Mouse (Mus musculus) limb, embryonic 11.5 days (tissue): Measurements from ENCODE around the gene Ibtk. TPM values are rescaled to one million over a fixed set of nuclear protein-coding genes. Genes with fewer than 3 reads are reported as not detected.

ENCODE experiments used
- ATAC-seq: fragments of 200-750 bp; cut with Nextera tagmentation; 2 replicates; pipeline ENCODE4 v1.8.0; 2017; ENCODE audit warnings: low read depth; ENCODE audit not compliant: insufficient number of reproducible peaks, low FRiP score, low TSS enrichment
- DNase-seq: peaks from one replicate; pipeline ENCODE4 v3.0.0-alpha.2; 2015; ENCODE audit warnings: low spot score
- H3K27ac ChIP-seq: fragments of 300-500 bp; sonication (generic); replicated peaks from 2 replicates; pipeline ENCODE4 v1.5.1; 2014; ENCODE audit warnings: low read depth, mild to moderate bottlenecking, low read length
- H3K27me3 ChIP-seq: fragments of 300-500 bp; sonication (generic); 2 replicates; pipeline ENCODE4 v1.6.1; 2014; ENCODE audit warnings: mild to moderate bottlenecking, low read length, mixed read lengths; ENCODE audit not compliant: control insufficient read depth, insufficient read depth
- H3K36me3 ChIP-seq: fragments of 300-500 bp; sonication (generic); 2 replicates; pipeline ENCODE4 v1.6.1; 2014; ENCODE audit warnings: mild to moderate bottlenecking, low read length, moderate library complexity, mixed read lengths; ENCODE audit not compliant: control insufficient read depth, insufficient read depth
- H3K4me1 ChIP-seq: fragments of 300-500 bp; sonication (generic); 2 replicates; pipeline ENCODE4 v1.6.1; 2014; ENCODE audit warnings: low read length, mixed read lengths; ENCODE audit not compliant: control insufficient read depth, insufficient read depth
- H3K4me2 ChIP-seq: fragments of 300-500 bp; sonication (generic); 2 replicates; pipeline ENCODE4 v1.6.1; 2014; ENCODE audit warnings: low read depth, mild to moderate bottlenecking, moderate library complexity; ENCODE audit not compliant: severe bottlenecking
- H3K4me3 ChIP-seq: fragments of 300-500 bp; sonication (generic); 2 replicates; pipeline ENCODE4 v1.5.1; 2014; ENCODE audit warnings: low read depth, low read length
- H3K9ac ChIP-seq: fragments of 300-500 bp; sonication (generic); 2 replicates; pipeline ENCODE4 v1.6.1; 2014; ENCODE audit warnings: mild to moderate bottlenecking, low read length
- H3K9me3 ChIP-seq: fragments of 300-500 bp; sonication (generic); 2 replicates; pipeline ENCODE4 v1.6.1; 2016; ENCODE audit warnings: low read length; ENCODE audit not compliant: control insufficient read depth
- WGBS: fragments of 180-500 bp; shearing (Covaris S2); extraction: QIAGEN DNeasy Blood & Tissue Kit; methylation state at CpG from one replicate; pipeline ENCODE4 v1.1.7; 2014; 5-methylcytosine and 5-hydroxymethylcytosine counted together
- polyA plus RNA-seq: library from polyadenylated mRNA; unstranded; fragments of >200 nt; fragmentation: Nextera tagmentation; extraction: Ambion mirVana; gene quantifications from 2 replicates; pipeline ENCODE4 v1.2.1, GENCODE M21; 2014

The Ibtk gene
- polyA plus RNA-seq, 1 experiment from 2014 or later: 43.0 TPM

- 85% methylated on average over 6 of the region's 6 CpGs for WGBS
Measured at GRCm38 (mm10) chr9:85693231-85694116, 55.7 kb downstream of the Ibtk start.

GRCm38 (mm10) chr9:85685010-85685409 lies 64.1 kb downstream of the Ibtk start:
- peak; percentile 40 for DNase-seq
- Histone ChIP-seq H3K9ac (no peak overlapping the region), H3K27me3 (no peaks in the 10 kb centered on the region), H3K4me2 (no peak overlapping the region), H3K36me3 (peaks cover 2% of the 10 kb centered on the region; the same call in 1 of the 2 replicates), H3K9me3 (no peaks in the 10 kb centered on the region), H3K4me3 (no peak overlapping the region), H3K4me1 (no peaks in the 10 kb centered on the region), H3K27ac (no peak overlapping the region)
- WGBS: 88% methylated on average over 6 of the region's 6 CpGs
- ATAC-seq: no peak

More at GRCm38 (mm10) chr9:85693231-85694116, 55.7 kb downstream of the Ibtk start:
- DNase-seq: no peak
- no peak for ATAC-seq
- Histone ChIP-seq H3K36me3 (peaks cover 4% of the 10 kb centered on the region; the same call in 1 of the 2 replicates), H3K27me3 (no peaks in the 10 kb centered on the region), H3K4me3 (no peak overlapping the region), H3K4me2 (no peak overlapping the region), H3K4me1 (no peaks in the 10 kb centered on the region), H3K27ac (no peak overlapping the region), H3K9ac (no peak overlapping the region), H3K9me3 (no peaks in the 10 kb centered on the region)

GRCm38 (mm10) chr9:85675131-85675905 lies 73.8 kb downstream of the Ibtk start:
- 81% methylated on average over 10 of the region's 10 CpGs for WGBS
- H3K27ac ChIP-seq: no peak overlapping the region
- H3K27me3 ChIP-seq: no peaks in the 10 kb centered on the region
- H3K9ac ChIP-seq: no peak overlapping the region
- ATAC-seq (no peak), DNase-seq (peak; percentile 10)
- H3K4me2 ChIP-seq: no peak overlapping the region
- H3K36me3 ChIP-seq: no peaks in the 10 kb centered on the region
- no peaks in the 10 kb centered on the region for H3K4me1 ChIP-seq
- H3K9me3 ChIP-seq: no peaks in the 10 kb centered on the region
- H3K4me3 ChIP-seq: no peak overlapping the region

GRCm38 (mm10) chr9:85673907-85674481 lies 75.1 kb downstream of the Ibtk start:
- H3K36me3 ChIP-seq: no peaks in the 10 kb centered on the region
- peak; percentile 72; the same call in 1 of the 2 replicates for ATAC-seq
- peak; percentile 29 for DNase-seq
- no peaks in the 10 kb centered on the region for H3K4me1 ChIP-seq
- H3K9ac ChIP-seq: no peak overlapping the region
- WGBS: 60% methylated on average over 15 of the region's 15 CpGs
- H3K9me3 ChIP-seq: no peaks in the 10 kb centered on the region
- H3K27me3 ChIP-seq: no peaks in the 10 kb centered on the region
- H3K27ac ChIP-seq: no peak overlapping the region
- no peak overlapping the region for H3K4me2 ChIP-seq
- H3K4me3 ChIP-seq: no peak overlapping the region

GRCm38 (mm10) chr9:85671582-85672331 lies 77.4 kb downstream of the Ibtk start:
- H3K27me3 ChIP-seq: no peaks in the 10 kb centered on the region
- H3K4me3 ChIP-seq: no peak overlapping the region
- H3K27ac ChIP-seq: no peak overlapping the region
- no peak overlapping the region for H3K4me2 ChIP-seq
- WGBS: 86% methylated on average over 6 of the region's 6 CpGs
- no peaks in the 10 kb centered on the region for H3K4me1 ChIP-seq
- H3K9ac ChIP-seq: no peak overlapping the region
- no peaks in the 10 kb centered on the region for H3K9me3 ChIP-seq
- no peaks in the 10 kb centered on the region for H3K36me3 ChIP-seq
- ATAC-seq: no peak
- DNase-seq: no peak

- Histone ChIP-seq H3K9me3 (no peaks in the 10 kb centered on the region), H3K4me2 (no peak overlapping the region), H3K9ac (no peak overlapping the region), H3K4me1 (no peaks in the 10 kb centered on the region), H3K36me3 (no peaks in the 10 kb centered on the region), H3K27me3 (no peaks in the 10 kb centered on the region), H3K4me3 (no peak overlapping the region), H3K27ac (no peak overlapping the region)
- no peak for DNase-seq
- WGBS: 81% methylated on average over 1 of the region's 1 CpGs
- no peak for ATAC-seq
Measured at GRCm38 (mm10) chr9:85664316-85664715, 84.8 kb downstream of the Ibtk start.

GRCm38 (mm10) chr9:85663810-85664209 lies 85.3 kb downstream of the Ibtk start:
- DNase-seq (no peak), ATAC-seq (no peak)
- H3K27me3 ChIP-seq: no peaks in the 10 kb centered on the region
- no peak overlapping the region for H3K4me2 ChIP-seq
- no peak overlapping the region for H3K27ac ChIP-seq
- WGBS: 84% methylated on average over 1 of the region's 1 CpGs
- H3K9me3 ChIP-seq: no peaks in the 10 kb centered on the region
- no peaks in the 10 kb centered on the region for H3K4me1 ChIP-seq
- H3K36me3 ChIP-seq: no peaks in the 10 kb centered on the region
- no peak overlapping the region for H3K4me3 ChIP-seq
- no peak overlapping the region for H3K9ac ChIP-seq

GRCm38 (mm10) chr9:85663091-85663490 lies 86.0 kb downstream of the Ibtk start:
- no peaks in the 10 kb centered on the region for H3K9me3 ChIP-seq
- no peaks in the 10 kb centered on the region for H3K36me3 ChIP-seq
- H3K4me3 ChIP-seq: no peak overlapping the region
- H3K27me3 ChIP-seq: no peaks in the 10 kb centered on the region
- WGBS: 50% methylated on average over 8 of the region's 8 CpGs
- no peak overlapping the region for H3K4me2 ChIP-seq
- ATAC-seq (no peak), DNase-seq (no peak)
- H3K9ac ChIP-seq: no peak overlapping the region
- H3K4me1 ChIP-seq: no peaks in the 10 kb centered on the region
- H3K27ac ChIP-seq: no peak overlapping the region
